Mouse (Mus musculus): ENCODE measurements at regions not wholly inside any gene's neighbourhood (a gene's known extent, or its start where the extent isn't known, plus 50 kb on each side); places are given as distances from the start of the nearest gene placed in this dataset.

- no peak overlapping the region for H3K27ac ChIP-seq (ENCODE audit: control insufficient read depth, insufficient read depth, low read length)
- no peaks in the 10 kb centered on the region for H3K4me1 ChIP-seq (replicated peaks; ENCODE audit: control insufficient read depth, insufficient read depth, low read length)
- H3K27me3 ChIP-seq (ENCODE audit: control insufficient read depth, insufficient read depth, low read length), result no peaks in the 10 kb centered on the region
- H3K36me3 ChIP-seq (ENCODE audit: control insufficient read depth, insufficient read depth, low read length), result no peaks in the 10 kb centered on the region
- no peak overlapping the region for H3K4me3 ChIP-seq (ENCODE audit: control insufficient read depth, insufficient read depth, low read length)
- WGBS, result 85% methylated on average over 7 of the region's 7 CpGs
- no peak for DNase-seq
- TF ChIP-seq POLR2A (IDR thresholded peaks at IDR 0.05; ENCODE audit: control insufficient read depth, extremely low read depth, insufficient read depth, low read length, poor library complexity) (no peak), CTCF (IDR thresholded peaks at IDR 0.05; ENCODE audit: borderline replicate concordance, control insufficient read depth, extremely low read depth, insufficient read depth, low read length, poor library complexity) (no peak)
These were observed 136.7 kb upstream of the Hdac4 start for GRCm38 (mm10) chr1:92332248-92332584.

- 52% methylated on average over 5 of the region's 5 CpGs for WGBS
- Histone ChIP-seq H3K36me3 (ENCODE audit: control insufficient read depth, insufficient read depth, low read length) (no peaks in the 10 kb centered on the region), H3K4me1 (replicated peaks; ENCODE audit: control insufficient read depth, insufficient read depth, low read length) (no peaks in the 10 kb centered on the region), H3K27me3 (ENCODE audit: control insufficient read depth, insufficient read depth, low read length) (no peaks in the 10 kb centered on the region), H3K27ac (ENCODE audit: control insufficient read depth, insufficient read depth, low read length) (no peak overlapping the region), H3K4me3 (ENCODE audit: control insufficient read depth, insufficient read depth, low read length) (no peak overlapping the region)
- TF ChIP-seq CTCF (IDR thresholded peaks at IDR 0.05; ENCODE audit: borderline replicate concordance, control insufficient read depth, extremely low read depth, insufficient read depth, low read length, poor library complexity), result no peak
- no peak for TF ChIP-seq POLR2A (IDR thresholded peaks at IDR 0.05; ENCODE audit: control insufficient read depth, extremely low read depth, insufficient read depth, low read length, poor library complexity)
- DNase-seq, result no peak
These were observed 136.2 kb upstream of the Hdac4 start for GRCm38 (mm10) chr1:92331559-92332247.

GRCm38 (mm10) chr1:92330181-92330580 lies 134.7 kb upstream of the Hdac4 start:
- no peak overlapping the region for H3K27ac ChIP-seq (ENCODE audit: control insufficient read depth, insufficient read depth, low read length)
- no peaks in the 10 kb centered on the region for H3K27me3 ChIP-seq (ENCODE audit: control insufficient read depth, insufficient read depth, low read length)
- no peak for DNase-seq
- H3K4me3 ChIP-seq (ENCODE audit: control insufficient read depth, insufficient read depth, low read length), result no peak overlapping the region
- no peaks in the 10 kb centered on the region for H3K4me1 ChIP-seq (replicated peaks; ENCODE audit: control insufficient read depth, insufficient read depth, low read length)
- TF ChIP-seq CTCF (IDR thresholded peaks at IDR 0.05; ENCODE audit: borderline replicate concordance, control insufficient read depth, extremely low read depth, insufficient read depth, low read length, poor library complexity), result no peak
- TF ChIP-seq POLR2A (IDR thresholded peaks at IDR 0.05; ENCODE audit: control insufficient read depth, extremely low read depth, insufficient read depth, low read length, poor library complexity), result no peak
- no peaks in the 10 kb centered on the region for H3K36me3 ChIP-seq (ENCODE audit: control insufficient read depth, insufficient read depth, low read length)
- WGBS, result 95% methylated on average over 5 of the region's 5 CpGs

GRCm38 (mm10) chr1:92329491-92329890 lies 134.0 kb upstream of the Hdac4 start:
- TF ChIP-seq POLR2A (IDR thresholded peaks at IDR 0.05; ENCODE audit: control insufficient read depth, extremely low read depth, insufficient read depth, low read length, poor library complexity) (no peak), CTCF (IDR thresholded peaks at IDR 0.05; ENCODE audit: borderline replicate concordance, control insufficient read depth, extremely low read depth, insufficient read depth, low read length, poor library complexity) (no peak)
- Histone ChIP-seq H3K36me3 (ENCODE audit: control insufficient read depth, insufficient read depth, low read length) (no peaks in the 10 kb centered on the region), H3K4me1 (replicated peaks; ENCODE audit: control insufficient read depth, insufficient read depth, low read length) (no peaks in the 10 kb centered on the region), H3K27ac (ENCODE audit: control insufficient read depth, insufficient read depth, low read length) (no peak overlapping the region), H3K27me3 (ENCODE audit: control insufficient read depth, insufficient read depth, low read length) (no peaks in the 10 kb centered on the region), H3K4me3 (ENCODE audit: control insufficient read depth, insufficient read depth, low read length) (no peak overlapping the region)
- no peak for DNase-seq
- WGBS, result 95% methylated on average over 7 of the region's 7 CpGs

- Histone ChIP-seq H3K4me3 (ENCODE audit: control insufficient read depth, insufficient read depth, low read length) (no peak overlapping the region), H3K4me1 (replicated peaks; ENCODE audit: control insufficient read depth, insufficient read depth, low read length) (no peaks in the 10 kb centered on the region), H3K27ac (ENCODE audit: control insufficient read depth, insufficient read depth, low read length) (no peak overlapping the region), H3K27me3 (ENCODE audit: control insufficient read depth, insufficient read depth, low read length) (no peaks in the 10 kb centered on the region), H3K36me3 (ENCODE audit: control insufficient read depth, insufficient read depth, low read length) (no peaks in the 10 kb centered on the region)
- WGBS, result 97% methylated on average over 6 of the region's 6 CpGs
- TF ChIP-seq CTCF (IDR thresholded peaks at IDR 0.05; ENCODE audit: borderline replicate concordance, control insufficient read depth, extremely low read depth, insufficient read depth, low read length, poor library complexity), result no peak
- TF ChIP-seq POLR2A (IDR thresholded peaks at IDR 0.05; ENCODE audit: control insufficient read depth, extremely low read depth, insufficient read depth, low read length, poor library complexity), result no peak
- DNase-seq, result no peak
These were observed 131.6 kb upstream of the Hdac4 start for GRCm38 (mm10) chr1:92327141-92327540.

GRCm38 (mm10) chr1:92325281-92325680 lies 129.8 kb upstream of the Hdac4 start:
- H3K4me1 ChIP-seq (replicated peaks; ENCODE audit: control insufficient read depth, insufficient read depth, low read length), result no peaks in the 10 kb centered on the region
- TF ChIP-seq CTCF (IDR thresholded peaks at IDR 0.05; ENCODE audit: borderline replicate concordance, control insufficient read depth, extremely low read depth, insufficient read depth, low read length, poor library complexity), result no peak
- no peak for TF ChIP-seq POLR2A (IDR thresholded peaks at IDR 0.05; ENCODE audit: control insufficient read depth, extremely low read depth, insufficient read depth, low read length, poor library complexity)
- 98% methylated on average over 7 of the region's 7 CpGs for WGBS
- H3K36me3 ChIP-seq (ENCODE audit: control insufficient read depth, insufficient read depth, low read length), result no peaks in the 10 kb centered on the region
- H3K27ac ChIP-seq (ENCODE audit: control insufficient read depth, insufficient read depth, low read length), result no peak overlapping the region
- DNase-seq, result no peak
- H3K4me3 ChIP-seq (ENCODE audit: control insufficient read depth, insufficient read depth, low read length), result no peak overlapping the region
- H3K27me3 ChIP-seq (ENCODE audit: control insufficient read depth, insufficient read depth, low read length), result no peaks in the 10 kb centered on the region

Data from thymus, adult 2 months (tissue).